Mouse (Mus musculus): Measurements from ENCODE around the gene Ltb.

The Ltb gene

GRCm38 (mm10) chr17:35191723-35192122 is 2.5 kb upstream of the Ltb start:
- peak; percentile 45 for DNase-seq (ENCODE audit: low read depth, low spot score)

GRCm38 (mm10) chr17:35192924-35193323 is 1.3 kb upstream of the Ltb start:
- no peak for DNase-seq (ENCODE audit: low read depth, low spot score)

GRCm38 (mm10) chr17:35194844-35195630 is 798 bp downstream of the Ltb start:
- DNase-seq (ENCODE audit: low read depth, low spot score): no peak

- DNase-seq (ENCODE audit: low read depth, low spot score): peak; percentile 74
Measured at GRCm38 (mm10) chr17:35195631-35196320, 1.5 kb downstream of the Ltb start.

GRCm38 (mm10) chr17:35196321-35196641 is 2.0 kb downstream of the Ltb start:
- no peak for DNase-seq (ENCODE audit: low read depth, low spot score)

- DNase-seq (ENCODE audit: low read depth, low spot score): no peak
Measured at GRCm38 (mm10) chr17:35197126-35197525, 2.9 kb downstream of the Ltb start.

GRCm38 (mm10) chr17:35198029-35198428 is 3.8 kb downstream of the Ltb start:
- no peak for DNase-seq (ENCODE audit: low read depth, low spot score)

- DNase-seq (ENCODE audit: low read depth, low spot score): peak; percentile 73
Measured at GRCm38 (mm10) chr17:35198946-35199345, 4.7 kb downstream of the Ltb start.

GRCm38 (mm10) chr17:35200398-35200797 is 6.2 kb downstream of the Ltb start:
- DNase-seq (ENCODE audit: low read depth, low spot score): no peak

GRCm38 (mm10) chr17:35201128-35201527 is 6.9 kb downstream of the Ltb start:
- no peak for DNase-seq (ENCODE audit: low read depth, low spot score)

- no peak for DNase-seq (ENCODE audit: low read depth, low spot score)
Measured at GRCm38 (mm10) chr17:35201787-35202186, 7.5 kb downstream of the Ltb start, which contains the start of gene Tnf. TSS of gene Tnf (minus strand) at chr17:35202007.

- no peak for DNase-seq (ENCODE audit: low read depth, low spot score)
Measured at GRCm38 (mm10) chr17:35202442-35202841, 8.2 kb downstream of the Ltb start.

GRCm38 (mm10) chr17:35204494-35205379 is 10.5 kb downstream of the Ltb start, which contains the start of gene Lta:
TSS of gene Lta (minus strand) at chr17:35205351.
- peak; percentile 22 for DNase-seq (ENCODE audit: low read depth, low spot score)

GRCm38 (mm10) chr17:35205380-35205769 is 11.1 kb downstream of the Ltb start:
- DNase-seq (ENCODE audit: low read depth, low spot score): no peak

- no peak for DNase-seq (ENCODE audit: low read depth, low spot score)
Measured at GRCm38 (mm10) chr17:35209785-35210535, 15.7 kb downstream of the Ltb start.

GRCm38 (mm10) chr17:35210593-35210992 is 16.4 kb downstream of the Ltb start:
- no peak for DNase-seq (ENCODE audit: low read depth, low spot score)

- no peak for DNase-seq (ENCODE audit: low read depth, low spot score)
Measured at GRCm38 (mm10) chr17:35213071-35213470, 18.8 kb downstream of the Ltb start.

- no peak for DNase-seq (ENCODE audit: low read depth, low spot score)
Measured at GRCm38 (mm10) chr17:35218516-35219193, 24.4 kb downstream of the Ltb start.

GRCm38 (mm10) chr17:35219601-35220041 is 25.4 kb downstream of the Ltb start:
- peak; percentile 13 for DNase-seq (ENCODE audit: low read depth, low spot score)

GRCm38 (mm10) chr17:35220156-35220952 is 26.1 kb downstream of the Ltb start, which contains the start of gene Gm16181:
TSS of gene Gm16181 (plus strand) at chr17:35220834.
- DNase-seq (ENCODE audit: low read depth, low spot score): peak; percentile 30

All from R1 (cell line).